Mouse (Mus musculus) hematopoietic multipotent progenitor cell, adult 10-12 weeks (in vitro differentiated cells): Measurements from ENCODE around the gene Atg16l1. TPM values are rescaled to one million over a fixed set of nuclear protein-coding genes. Genes with fewer than 3 reads are reported as not detected.

ENCODE experiments used
- polyA plus RNA-seq: library from polyadenylated mRNA; stranded (reverse); fragments of >175 nt; gene quantifications from 2 replicates; pipeline ENCODE4 v1.2.3, GENCODE M21; 2012; ENCODE audit warnings: low replicate concordance

The Atg16l1 gene
- 7.3 and 9.9 TPM in 2 replicates for polyA plus RNA-seq

GRCm38 (mm10) chr1:87755641-87756470 is at the start of gene Atg16l1:
TSS of gene Atg16l1 (plus strand) at chr1:87755870.

GRCm38 (mm10) chr1:87803576-87803975 is 47.9 kb downstream of the Atg16l1 start, which contains the start of gene Sag:
TSS of gene Sag (plus strand) at chr1:87803680.

Other genes starting within 250 kb of the Atg16l1 start
- 0.43 TPM in 1 of 2 replicates, not detected in the other for gene Neu2, start 246.0 kb upstream of the Atg16l1 start, polyA plus RNA-seq
- not detected in 2 replicates for gene Ngef, start 182.0 kb upstream of the Atg16l1 start, polyA plus RNA-seq
- gene Inpp5d, start 135.6 kb upstream of the Atg16l1 start, polyA plus RNA-seq, result 219 and 808 TPM in 2 replicates
- gene Sag, start 47.8 kb downstream of the Atg16l1 start, polyA plus RNA-seq, result 0.34 and 0.56 TPM in 2 replicates
- gene Dgkd, start 97.4 kb downstream of the Atg16l1 start, polyA plus RNA-seq, result 40.4 and 52.8 TPM in 2 replicates